Mouse (Mus musculus) olfactory bulb, adult 2 months (tissue): ENCODE data around the gene Gpat2. TPM values are rescaled to one million over a fixed set of nuclear protein-coding genes. Genes with fewer than 3 reads are reported as not detected.

Experiments
- H3K27ac ChIP-seq: fragments of 200-500 bp; 2 replicates; pipeline ENCODE4 v1.5.1; 2012; ENCODE audit warnings: low read depth, low read length; ENCODE audit not compliant: insufficient read depth
- H3K4me1 ChIP-seq: fragments of 200-500 bp; 2 replicates; pipeline ENCODE4 v1.6.1; 2012; ENCODE audit warnings: low read length; ENCODE audit not compliant: control insufficient read depth, insufficient read depth
- H3K4me3 ChIP-seq: fragments of 200-500 bp; 2 replicates; pipeline ENCODE4 v1.5.1; 2012; ENCODE audit warnings: mild to moderate bottlenecking, low read depth, low read length, moderate library complexity; ENCODE audit not compliant: insufficient read depth
- CTCF ChIP-seq: fragments of 200-500 bp; IDR thresholded peaks from 2 replicates; pipeline ENCODE4 v1.5.1; 2012; ENCODE audit warnings: low read depth, mild to moderate bottlenecking, low read length, moderate library complexity; ENCODE audit not compliant: insufficient read depth
- POLR2A ChIP-seq: fragments of 200-500 bp; IDR thresholded peaks from 2 replicates; pipeline ENCODE4 v1.6.1; 2012; ENCODE audit warnings: mild to moderate bottlenecking, low read depth, low read length, moderate library complexity; ENCODE audit not compliant: insufficient read depth
- WGBS: fragments of 180-500 bp; shearing (Covaris S2); methylation state at CpG from one replicate; pipeline ENCODE4 v1.1.7; 2018; 5-methylcytosine and 5-hydroxymethylcytosine counted together
- polyA plus RNA-seq: library from polyadenylated mRNA; stranded (reverse); fragments of >200 nt; gene quantifications from 2 replicates; pipeline ENCODE4 v1.2.4, GENCODE M21; 2012; ENCODE audit warnings: low replicate concordance; ENCODE audit not compliant: missing spikeins, insufficient read depth, insufficient read length

The Gpat2 gene
- polyA plus RNA-seq, 1 experiment: not detected

- Histone ChIP-seq H3K4me3 (no peak overlapping the region), H3K27ac (no peak overlapping the region), H3K4me1 (no peaks in the 10 kb centered on the region)
- TF ChIP-seq CTCF (0 out of 2 replicates have a peak, but pooled peaks have one; percentile 25), POLR2A (no peak)
- WGBS: 44% methylated on average over 2 of the region's 2 CpGs
These were observed 10.1 kb downstream of the Gpat2 start for GRCm38 (mm10) chr2:127435135-127435534.

GRCm38 (mm10) chr2:127435554-127435953 is 10.6 kb downstream of the Gpat2 start:
- TF ChIP-seq CTCF (no peak), POLR2A (no peak)
- no peaks in the 10 kb centered on the region for H3K4me1 ChIP-seq
- 95% methylated on average over 2 of the region's 2 CpGs for WGBS
- H3K27ac ChIP-seq: no peak overlapping the region
- no peak overlapping the region for H3K4me3 ChIP-seq

GRCm38 (mm10) chr2:127437697-127438096 is 12.7 kb downstream of the Gpat2 start:
- no peak overlapping the region for H3K4me3 ChIP-seq
- TF ChIP-seq POLR2A (no peak), CTCF (no peak)
- no peak overlapping the region for H3K27ac ChIP-seq
- no peaks in the 10 kb centered on the region for H3K4me1 ChIP-seq
- 87% methylated on average over 5 of the region's 5 CpGs for WGBS

GRCm38 (mm10) chr2:127444055-127444789 is 19.2 kb downstream of the Gpat2 start, which contains the start of gene Fahd2a:
Gene Fahd2a (minus strand): TSS chr2:127444565.
- peak within 1 kb of the TSS; percentile 82 for H3K4me3 ChIP-seq
- peak within 1 kb of the TSS; percentile 40; the same call in 1 of the 2 replicates for H3K27ac ChIP-seq
- H3K4me1 ChIP-seq: peaks cover 4% of the 10 kb centered on the region
- TF ChIP-seq POLR2A: peak; percentile 71
- TF ChIP-seq CTCF: no peak
- 2% methylated on average over 37 of the region's 37 CpGs for WGBS

- Histone ChIP-seq H3K27ac (no peak overlapping the region), H3K4me1 (peaks cover 4% of the 10 kb centered on the region), H3K4me3 (no peak overlapping the region)
- WGBS: 48% methylated on average over 3 of the region's 3 CpGs
- TF ChIP-seq POLR2A (no peak), CTCF (no peak)
These were observed 21.8 kb downstream of the Gpat2 start for GRCm38 (mm10) chr2:127446847-127447246.

- Histone ChIP-seq H3K27ac (no peak overlapping the region), H3K4me1 (no peaks in the 10 kb centered on the region), H3K4me3 (no peak overlapping the region)
- TF ChIP-seq CTCF (no peak), POLR2A (no peak)
- 40% methylated on average over 7 of the region's 7 CpGs for WGBS
These were observed 24.7 kb downstream of the Gpat2 start for GRCm38 (mm10) chr2:127449691-127450090.

GRCm38 (mm10) chr2:127451748-127452147 is 26.7 kb downstream of the Gpat2 start:
- no peak overlapping the region for H3K27ac ChIP-seq
- WGBS: 55% methylated on average over 6 of the region's 6 CpGs
- TF ChIP-seq POLR2A: no peak
- TF ChIP-seq CTCF: no peak
- no peaks in the 10 kb centered on the region for H3K4me1 ChIP-seq
- H3K4me3 ChIP-seq: no peak overlapping the region

- Histone ChIP-seq H3K27ac (no peak overlapping the region), H3K4me1 (no peaks in the 10 kb centered on the region), H3K4me3 (no peak overlapping the region)
- WGBS: 80% methylated on average over 9 of the region's 9 CpGs
- no peak for TF ChIP-seq CTCF
- TF ChIP-seq POLR2A: no peak
These were observed 28.1 kb downstream of the Gpat2 start for GRCm38 (mm10) chr2:127453141-127453540.

GRCm38 (mm10) chr2:127453764-127454163 is 28.8 kb downstream of the Gpat2 start:
- no peak overlapping the region for H3K27ac ChIP-seq
- H3K4me3 ChIP-seq: no peak overlapping the region
- TF ChIP-seq POLR2A (no peak), CTCF (peak; percentile 28; the same call in 1 of the 2 replicates)
- 4% methylated on average over 5 of the region's 5 CpGs for WGBS
- H3K4me1 ChIP-seq: no peaks in the 10 kb centered on the region
